Mouse (Mus musculus): Measurements from ENCODE around the gene Rhog.
A peak's percentile ranks its signal among the peaks of the same experiment; 100 is the strongest.

The Rhog gene

DNA sequence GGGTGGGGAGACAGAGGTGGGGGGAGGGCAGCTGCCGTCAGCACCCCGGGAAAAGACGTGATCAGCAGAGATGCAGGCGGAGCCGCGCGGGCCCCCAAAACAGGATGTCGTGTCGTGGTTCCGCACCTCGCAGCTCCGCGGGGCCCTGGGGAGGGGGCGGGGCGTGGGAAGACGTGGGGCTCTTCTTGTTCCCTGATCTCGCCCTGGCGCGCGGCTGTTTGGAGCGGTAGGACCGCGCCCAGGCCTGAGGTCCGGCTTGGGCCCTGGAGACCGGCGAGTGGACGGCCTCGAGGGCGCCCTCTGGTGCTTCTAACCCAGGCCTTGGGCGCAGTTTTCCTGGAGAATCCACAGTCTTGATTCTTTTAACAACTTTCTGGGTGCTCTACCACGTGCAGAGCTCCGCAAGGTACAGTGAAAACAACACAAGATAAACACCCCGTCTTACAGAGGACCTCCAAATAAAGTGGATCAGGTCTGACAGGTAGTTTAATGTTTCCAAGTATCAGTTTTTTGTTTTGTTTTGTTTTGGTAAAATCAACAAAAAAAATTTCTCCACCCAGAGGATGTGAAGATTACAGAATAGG lies 5.1 kb downstream of the Rhog start:
- DNase-seq (ENCODE audit: low spot score in 2 of 2) = peak; percentile 73 to 91

DNA sequence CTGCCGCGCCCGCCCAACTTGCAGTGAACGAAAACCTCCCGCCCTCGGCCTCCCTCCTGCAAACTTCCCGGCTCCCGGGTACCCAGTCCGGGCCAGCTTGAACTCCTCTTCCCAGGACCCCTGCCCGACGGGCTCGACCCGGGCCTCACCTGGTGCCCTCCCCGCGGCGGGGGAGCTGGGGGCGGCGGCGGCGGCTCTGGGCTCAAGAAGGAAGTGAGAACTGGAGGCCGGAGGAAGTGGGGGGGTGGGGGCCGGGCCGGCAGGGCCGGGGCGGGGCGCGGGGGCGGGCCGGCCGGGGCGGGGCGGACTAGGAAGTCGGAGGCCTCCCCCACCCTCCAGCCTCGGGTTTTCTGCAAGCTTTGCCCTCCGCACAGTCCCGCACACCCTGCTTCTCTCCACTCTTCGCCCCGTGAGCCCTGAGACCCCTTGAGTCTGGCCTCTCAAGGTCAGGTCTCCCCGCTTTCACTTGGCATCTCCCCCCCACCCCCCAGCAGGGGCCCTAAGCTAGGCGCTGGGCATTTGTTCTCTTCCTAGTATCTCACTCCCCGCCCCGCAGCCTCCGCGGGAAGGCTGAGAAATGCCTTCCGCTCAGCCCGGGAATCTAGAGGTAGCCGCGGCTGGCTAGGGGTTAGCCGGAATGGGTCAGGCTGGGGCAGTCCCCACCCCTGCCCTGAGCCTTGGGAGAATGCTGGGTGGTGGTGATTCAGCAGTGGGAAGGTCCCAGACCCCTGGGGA lies 5.8 kb downstream of the Rhog start:
- peak in 1 of 2 experiments; percentile 53 for DNase-seq (ENCODE audit: low spot score in 2 of 2)

DNA sequence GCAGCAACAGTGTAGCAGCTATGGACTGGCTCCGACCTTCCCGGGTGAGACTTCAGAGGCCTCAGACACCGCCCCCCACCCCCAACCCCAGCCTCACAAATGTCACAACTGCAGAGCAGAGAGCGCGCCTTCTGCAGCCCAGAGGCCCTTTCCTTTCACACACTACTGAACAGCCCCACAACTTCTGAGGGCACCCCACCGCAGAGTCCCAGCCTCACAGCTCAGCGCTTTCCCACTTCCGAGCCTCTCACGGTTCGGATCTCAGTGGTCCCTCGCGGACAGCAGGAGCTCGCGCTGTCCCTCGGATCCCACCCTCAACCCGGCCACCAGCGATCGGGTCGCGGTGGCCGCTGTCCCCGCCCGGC lies 6.3 kb downstream of the Rhog start:
- DNase-seq (ENCODE audit: low spot score in 2 of 2) = no peak

DNA sequence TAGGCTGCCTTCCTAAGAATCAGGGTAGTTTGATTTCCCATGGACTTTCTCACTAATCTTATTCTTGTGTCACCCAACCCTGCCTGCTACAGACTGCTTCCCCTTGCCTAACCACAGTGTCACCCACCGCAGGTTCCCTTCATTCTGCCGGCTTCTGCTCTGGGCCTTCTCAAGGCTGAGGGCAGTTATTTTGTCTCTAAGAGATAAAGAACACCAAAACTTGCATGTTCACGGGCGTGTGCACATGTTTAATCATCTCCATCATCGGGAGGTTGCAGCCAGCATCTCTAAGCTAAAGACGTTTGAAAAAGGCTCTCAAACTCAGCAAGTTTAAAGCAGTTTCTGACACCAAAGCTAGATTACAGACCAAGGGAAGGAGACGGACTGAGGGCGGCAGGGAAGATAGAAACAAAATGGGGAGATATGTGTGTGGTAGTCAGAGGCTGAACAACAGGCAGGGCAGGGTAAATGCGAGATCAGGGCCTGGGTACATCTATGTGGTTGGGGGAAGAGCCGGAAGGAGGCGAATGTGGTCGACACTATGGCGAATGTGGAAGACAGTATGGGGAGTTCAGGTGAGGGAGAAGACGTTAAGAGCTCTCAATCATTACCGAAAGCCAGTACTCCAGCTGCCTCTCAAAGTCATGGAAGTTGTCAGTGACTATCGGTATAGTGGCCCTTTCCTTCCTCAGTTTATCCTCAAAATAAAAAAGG lies 7.0 kb downstream of the Rhog start:
- DNase-seq (ENCODE audit: low spot score in 2 of 2) = no peak

DNA sequence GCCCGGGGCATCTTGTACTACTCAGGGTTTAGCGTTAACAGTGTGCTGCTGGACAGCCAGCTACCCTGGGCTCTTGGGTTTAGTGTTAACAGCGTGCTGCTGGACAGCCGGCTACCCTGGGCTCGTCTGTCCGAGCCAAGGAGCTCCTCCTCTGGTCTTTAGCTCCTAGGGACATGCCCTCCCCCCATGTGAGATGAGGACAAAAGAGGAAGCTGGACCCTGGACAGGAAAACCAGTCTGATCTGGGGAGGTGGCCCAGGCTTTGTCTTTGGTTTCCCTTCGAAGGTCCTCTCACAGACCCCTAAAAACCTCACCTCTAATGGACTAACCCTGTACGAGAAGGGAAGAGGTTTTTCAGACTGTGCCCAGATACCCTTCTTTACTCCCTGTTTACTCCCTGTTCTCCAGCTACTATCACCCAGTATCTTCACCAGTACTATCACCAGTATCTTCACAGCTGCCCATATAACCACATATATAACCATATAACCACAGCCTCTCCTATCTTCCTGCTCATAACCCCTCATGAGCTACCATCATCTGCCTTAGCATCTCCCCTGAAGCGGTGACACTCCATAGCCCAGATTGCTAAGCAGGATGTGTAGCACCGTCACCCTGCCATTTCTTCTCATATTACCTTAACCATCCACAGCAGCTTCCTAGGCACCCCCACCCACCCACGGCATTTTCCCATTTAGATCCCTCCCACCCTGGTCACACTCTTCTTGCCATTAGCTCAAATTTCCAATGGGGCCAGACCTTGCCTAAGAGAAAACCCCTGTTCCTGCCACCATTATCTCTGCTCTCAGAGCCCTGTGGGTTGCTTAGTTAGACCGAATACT lies 8.7 kb downstream of the Rhog start:
- DNase-seq (ENCODE audit: low spot score in 2 of 2) = no peak

DNA sequence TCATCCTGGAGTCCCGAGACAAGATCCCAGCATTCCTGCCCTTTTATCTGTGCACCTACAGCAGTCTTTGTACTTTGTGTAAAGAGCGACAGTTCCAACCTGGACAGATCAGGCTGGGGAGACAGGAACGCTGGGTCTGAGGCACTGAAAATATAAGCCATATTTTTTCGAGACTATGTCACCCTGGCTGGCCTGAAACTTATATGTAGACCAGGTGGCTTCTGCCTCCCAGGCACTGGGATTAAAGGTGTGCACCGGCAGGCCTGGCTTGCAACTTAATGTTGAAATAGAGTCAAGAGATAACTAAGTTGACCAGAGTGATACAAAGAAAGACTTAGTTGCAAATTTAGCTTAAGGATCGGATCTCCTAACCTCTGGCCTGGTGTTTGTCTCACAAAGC lies 9.6 kb downstream of the Rhog start:
- DNase-seq (ENCODE audit: low spot score in 2 of 2) = no peak

DNA sequence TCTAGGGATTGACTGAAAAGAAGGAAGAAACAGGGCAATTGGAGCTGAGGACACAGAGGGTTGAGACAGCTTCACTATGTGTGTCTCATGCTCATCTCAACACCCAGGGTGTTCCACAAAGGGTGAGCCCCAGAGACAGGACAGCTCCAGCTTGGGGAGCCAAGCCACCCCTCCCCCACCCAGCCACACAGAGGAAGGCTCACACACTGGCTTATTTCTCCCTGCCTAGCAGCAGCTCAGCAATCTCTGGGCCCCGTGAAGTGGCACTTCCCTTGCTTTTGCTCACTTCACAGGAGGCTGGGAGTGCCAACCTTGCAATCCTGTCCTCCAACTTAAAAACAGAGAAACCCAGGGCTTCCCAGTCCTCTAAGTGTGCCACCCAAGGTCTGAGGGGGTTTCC lies 10.1 kb downstream of the Rhog start:
- no peak for DNase-seq (ENCODE audit: low spot score in 2 of 2)

DNA sequence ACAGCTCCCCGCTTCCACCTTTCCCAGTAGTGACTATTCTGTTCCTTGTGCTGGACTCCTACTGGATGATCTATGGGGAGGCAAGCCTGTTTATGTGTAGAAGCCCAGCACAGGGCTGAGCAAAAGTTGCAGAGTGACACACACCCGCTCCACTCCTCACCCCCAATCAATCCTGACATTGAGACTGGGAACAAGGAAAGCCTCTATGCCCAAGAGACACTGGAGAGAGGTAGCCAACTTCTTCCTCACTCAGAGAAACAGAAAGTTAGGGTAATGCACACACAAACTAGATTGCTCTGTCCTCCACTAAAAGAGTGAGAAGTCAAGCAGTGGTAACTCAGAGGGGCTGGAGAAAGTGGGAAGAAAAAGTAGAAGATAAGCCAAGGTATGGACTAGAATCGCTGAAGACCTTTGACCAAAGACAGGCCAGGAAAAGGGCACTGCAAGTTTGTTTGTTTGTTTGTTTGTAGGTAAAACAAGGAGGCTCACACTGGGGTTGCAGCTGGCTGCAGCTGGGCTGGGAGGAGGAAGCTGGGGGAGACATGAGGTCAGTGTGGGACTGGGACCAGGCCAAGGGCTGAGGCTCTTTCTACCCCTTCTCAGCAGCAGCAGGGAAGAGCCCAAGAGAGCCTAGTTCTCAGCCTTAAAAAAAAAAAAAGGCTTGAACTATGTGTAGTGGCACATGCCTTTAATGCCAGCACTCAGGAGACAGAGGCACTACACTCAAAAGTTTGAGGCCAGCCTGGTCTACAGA lies 10.9 kb downstream of the Rhog start:
- peak in 1 of 2 experiments; percentile 41 for DNase-seq (ENCODE audit: low spot score in 2 of 2)

DNA sequence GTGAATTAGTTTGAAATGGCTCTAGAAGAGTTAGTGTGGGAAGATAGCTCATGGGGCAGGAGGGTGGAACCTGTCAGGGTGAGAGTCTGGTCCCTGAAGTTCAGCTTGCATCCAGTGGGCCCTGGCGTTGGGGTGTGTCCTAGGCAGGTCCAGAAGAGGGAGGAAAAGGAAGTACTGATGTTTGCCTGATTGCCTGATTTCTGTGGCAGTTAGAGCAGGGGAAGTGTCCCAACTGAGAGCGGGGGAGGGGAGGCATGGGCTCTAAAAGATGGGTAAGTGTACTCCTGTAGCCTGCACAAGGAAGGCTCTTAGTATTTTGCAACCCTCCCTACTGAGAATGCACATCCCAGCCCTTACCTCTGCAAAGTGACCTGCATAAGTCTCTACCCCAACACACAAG lies 12.0 kb downstream of the Rhog start:
- DNase-seq (ENCODE audit: low spot score in 2 of 2) = no peak

DNA sequence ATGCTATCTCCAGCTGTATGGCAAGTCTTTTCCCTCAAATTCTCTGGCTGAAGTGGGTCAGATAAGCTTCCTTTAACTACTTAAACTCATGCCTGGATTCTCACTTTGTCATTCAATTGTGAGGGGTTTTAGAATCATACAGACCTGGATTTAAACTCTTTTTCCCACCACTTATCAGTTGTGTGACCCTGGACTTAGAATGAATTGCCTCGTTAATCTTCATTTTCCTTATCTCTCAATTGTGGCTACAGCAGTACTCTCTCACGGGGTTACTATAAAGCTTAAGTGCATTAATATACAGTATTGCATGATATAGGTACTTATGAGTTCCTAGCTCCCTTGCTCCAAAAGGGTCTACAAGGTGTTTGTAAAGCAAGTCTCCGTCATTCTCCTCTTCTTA lies 12.9 kb downstream of the Rhog start:
- DNase-seq (ENCODE audit: low spot score in 2 of 2) = no peak

DNA sequence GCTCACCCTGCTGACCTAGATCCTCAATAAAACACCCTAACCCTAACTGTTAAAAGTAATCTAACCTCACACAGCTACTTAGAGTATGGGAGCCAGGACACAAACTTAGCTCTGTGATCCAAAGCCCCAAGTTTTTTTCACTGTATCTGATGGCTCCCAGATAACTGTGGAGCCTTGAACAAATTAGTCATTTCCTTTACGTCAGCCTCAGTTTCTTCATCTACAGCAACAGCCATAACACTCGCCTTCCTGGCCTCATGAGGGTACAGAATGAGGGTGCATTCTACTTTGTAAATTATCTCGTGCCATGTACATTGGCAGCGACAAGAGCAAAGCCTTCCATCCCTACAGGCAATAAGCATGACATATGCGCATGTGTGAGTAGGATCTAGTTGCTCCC lies 13.5 kb downstream of the Rhog start:
- no peak for DNase-seq (ENCODE audit: low spot score in 2 of 2)

DNA sequence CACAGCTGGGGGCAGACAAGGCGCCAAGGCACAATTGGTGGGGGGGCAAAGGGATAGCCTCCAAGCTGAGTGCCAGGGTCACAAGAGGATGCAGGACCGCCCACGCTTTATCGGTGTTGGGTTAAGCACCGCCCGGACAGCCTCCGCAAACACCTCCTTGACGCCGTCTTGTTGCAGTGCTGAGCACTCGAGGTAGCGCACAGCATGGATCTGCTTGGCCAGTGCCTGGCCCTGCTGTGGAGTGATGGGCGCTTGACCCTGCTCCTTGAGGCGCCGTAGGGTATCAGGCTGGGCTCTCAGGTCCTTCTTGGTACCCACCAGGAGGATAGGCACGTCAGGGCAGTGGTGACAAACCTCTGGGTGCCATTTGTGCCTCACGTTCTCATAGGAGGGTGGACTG lies 16.3 kb downstream of the Rhog start:
- no peak for DNase-seq (ENCODE audit: low spot score in 2 of 2)

DNA sequence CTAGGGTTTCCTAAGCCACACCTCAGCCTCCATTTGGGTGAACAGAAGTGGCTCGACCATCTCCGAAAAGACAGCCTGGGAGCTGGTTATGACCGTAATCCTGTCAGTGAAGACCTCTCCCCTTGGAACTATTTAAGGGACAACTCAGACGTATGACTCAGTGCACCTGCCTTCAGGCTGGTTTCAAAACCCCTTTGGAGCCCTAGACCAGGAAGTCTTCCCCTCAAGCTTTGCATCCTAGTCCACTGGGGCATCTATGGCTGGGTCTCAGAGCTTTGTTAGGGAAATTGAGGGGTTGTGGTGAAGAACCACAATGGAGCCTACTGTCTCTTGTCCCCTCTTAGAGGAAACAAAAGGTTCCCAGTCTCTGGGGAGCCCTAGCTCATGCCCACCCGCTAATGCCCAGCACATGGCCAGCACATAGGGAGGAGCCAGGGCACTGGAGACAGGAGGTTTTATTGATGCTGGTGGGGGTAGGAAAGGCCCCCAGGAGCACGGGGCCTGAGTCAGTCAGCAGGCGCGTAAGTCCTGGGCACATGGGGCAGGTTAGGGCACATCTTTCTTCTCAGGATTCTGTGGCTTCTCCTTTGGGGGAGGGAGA lies 17.1 kb downstream of the Rhog start:
- peak in 1 of 2 experiments; percentile 53 for DNase-seq (ENCODE audit: low spot score in 2 of 2)

DNA sequence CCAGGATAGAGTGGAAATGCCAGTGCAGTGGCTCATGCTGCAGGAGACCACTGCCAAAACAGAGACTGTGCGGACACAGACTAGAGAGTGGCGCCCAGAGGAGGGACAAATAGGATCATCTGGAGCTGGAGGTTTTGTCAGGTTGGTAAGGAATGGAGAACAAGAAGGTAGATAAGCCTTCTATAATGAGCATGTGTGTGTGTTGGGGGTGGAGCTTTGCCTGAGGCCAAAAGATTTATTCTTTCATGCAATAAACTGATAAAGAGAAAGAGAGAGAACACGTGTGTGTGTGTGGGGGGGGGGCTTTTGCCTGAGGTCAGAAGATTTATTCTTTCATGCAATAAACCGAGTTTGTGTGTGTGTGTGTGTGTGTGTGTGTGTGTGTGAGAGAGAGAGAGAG lies 22.8 kb downstream of the Rhog start:
- DNase-seq (ENCODE audit: low spot score in 2 of 2) = no peak

DNA sequence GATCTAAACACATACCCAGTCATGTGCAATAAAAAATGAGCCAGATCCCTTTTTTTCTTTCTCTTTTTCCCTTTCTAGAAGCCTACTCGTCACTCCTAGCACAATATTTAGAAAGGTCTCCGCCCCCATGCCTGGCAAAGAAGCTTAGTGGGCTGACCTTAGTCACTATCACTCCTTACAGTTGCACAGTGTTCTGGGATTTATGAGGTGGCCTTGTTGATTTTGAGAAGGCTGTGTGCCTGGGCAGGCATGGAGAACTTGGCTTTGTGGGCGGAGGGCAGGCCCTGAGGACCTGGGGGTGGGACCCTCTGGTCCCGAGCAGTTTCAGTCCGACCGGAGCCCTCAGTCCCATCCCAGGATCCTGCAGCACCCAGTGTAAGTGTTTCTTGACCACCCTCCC lies 26.0 kb downstream of the Rhog start:
- no peak for DNase-seq (ENCODE audit: low spot score in 2 of 2)

DNA sequence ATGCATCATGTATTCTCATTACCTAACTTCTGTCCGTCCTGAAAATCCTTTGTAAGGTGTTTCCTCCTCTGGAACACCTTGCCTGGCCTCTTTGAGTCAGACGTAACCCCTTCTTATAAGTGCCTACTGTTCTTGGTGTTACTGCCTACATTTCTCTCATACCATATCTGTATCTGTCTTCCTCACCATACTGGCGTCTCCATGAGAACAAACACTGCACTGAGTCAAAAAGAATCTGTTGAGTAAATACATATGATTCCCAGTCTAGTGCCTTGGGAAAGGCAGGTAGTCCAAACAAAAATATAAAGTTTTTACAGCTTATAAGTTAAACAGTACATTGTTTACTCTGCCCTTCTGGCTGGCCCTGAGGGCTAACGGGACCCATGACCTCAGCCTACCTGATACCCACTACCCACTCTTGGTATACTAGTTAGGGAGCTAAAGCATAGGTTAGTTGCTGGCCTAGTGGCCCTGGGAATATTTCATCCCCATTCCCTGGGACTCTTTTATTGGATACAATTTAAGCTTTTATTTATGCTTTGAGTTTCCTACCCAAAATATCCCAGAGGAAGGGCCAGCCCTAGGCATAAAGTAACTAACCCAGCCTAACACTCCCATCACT lies 27.7 kb downstream of the Rhog start:
- DNase-seq (ENCODE audit: low spot score in 2 of 2) = no peak

DNA sequence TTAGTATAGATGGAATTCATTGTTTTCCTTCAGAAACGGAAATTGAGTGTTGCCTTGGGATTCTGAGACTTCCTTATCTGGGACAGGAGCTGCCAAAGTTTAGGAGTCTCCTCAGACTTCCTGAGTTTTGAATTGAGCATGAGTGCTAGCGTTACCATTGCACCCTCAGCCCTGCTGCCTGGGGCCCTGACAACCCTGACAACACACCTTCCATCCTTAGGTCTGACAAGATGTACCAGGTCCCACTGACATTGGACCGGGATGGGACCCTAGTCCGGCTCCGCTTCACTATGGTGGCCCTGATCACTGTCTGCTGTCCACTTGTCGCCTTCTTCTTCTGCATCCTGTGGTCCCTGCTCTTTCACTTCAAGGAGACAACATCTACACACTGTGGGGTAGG lies 29.8 kb downstream of the Rhog start:
- no peak for DNase-seq (ENCODE audit: low spot score in 2 of 2)

DNA sequence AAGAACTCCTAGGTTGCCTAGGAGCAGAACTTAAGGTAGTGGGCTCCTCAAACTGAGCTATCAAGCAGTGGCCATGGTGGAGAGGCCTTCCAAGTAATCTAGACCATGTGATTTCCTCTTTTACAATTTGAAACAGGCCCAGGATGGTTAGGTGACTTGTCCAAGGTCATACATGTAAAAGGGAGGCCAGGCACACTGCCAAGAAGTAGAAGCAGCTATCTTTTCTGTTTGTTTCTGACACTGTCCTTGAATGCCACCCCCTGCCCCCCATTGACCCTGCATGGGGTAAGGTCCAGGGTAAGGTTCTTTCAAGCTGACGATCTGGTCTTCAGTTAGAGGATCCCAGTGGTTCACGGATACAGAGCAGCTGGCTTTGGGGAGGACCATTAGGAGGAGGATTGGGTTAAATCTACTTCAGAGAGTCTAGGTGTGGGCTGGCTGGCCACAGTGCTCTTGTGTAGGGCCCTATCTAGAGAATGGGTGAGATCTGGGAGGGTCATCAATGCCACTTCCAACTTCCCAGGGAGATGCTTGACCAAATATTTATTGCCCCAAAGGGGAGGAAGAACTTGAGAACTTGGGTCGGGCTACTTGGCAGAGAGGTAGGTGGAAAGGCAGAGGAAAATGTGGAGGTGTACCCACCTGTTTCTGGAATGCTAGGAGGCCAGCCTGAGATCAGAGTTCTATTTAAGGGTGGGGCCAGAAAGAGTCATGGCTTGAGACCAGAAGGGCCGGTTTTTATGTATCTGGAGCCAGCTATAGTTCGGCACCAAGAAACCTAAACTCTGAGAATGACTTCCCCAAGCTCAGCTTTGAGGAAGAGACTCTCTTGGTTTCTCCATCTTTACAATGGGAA lies 31.7 kb downstream of the Rhog start:
- no peak for DNase-seq (ENCODE audit: low spot score in 2 of 2)

DNA sequence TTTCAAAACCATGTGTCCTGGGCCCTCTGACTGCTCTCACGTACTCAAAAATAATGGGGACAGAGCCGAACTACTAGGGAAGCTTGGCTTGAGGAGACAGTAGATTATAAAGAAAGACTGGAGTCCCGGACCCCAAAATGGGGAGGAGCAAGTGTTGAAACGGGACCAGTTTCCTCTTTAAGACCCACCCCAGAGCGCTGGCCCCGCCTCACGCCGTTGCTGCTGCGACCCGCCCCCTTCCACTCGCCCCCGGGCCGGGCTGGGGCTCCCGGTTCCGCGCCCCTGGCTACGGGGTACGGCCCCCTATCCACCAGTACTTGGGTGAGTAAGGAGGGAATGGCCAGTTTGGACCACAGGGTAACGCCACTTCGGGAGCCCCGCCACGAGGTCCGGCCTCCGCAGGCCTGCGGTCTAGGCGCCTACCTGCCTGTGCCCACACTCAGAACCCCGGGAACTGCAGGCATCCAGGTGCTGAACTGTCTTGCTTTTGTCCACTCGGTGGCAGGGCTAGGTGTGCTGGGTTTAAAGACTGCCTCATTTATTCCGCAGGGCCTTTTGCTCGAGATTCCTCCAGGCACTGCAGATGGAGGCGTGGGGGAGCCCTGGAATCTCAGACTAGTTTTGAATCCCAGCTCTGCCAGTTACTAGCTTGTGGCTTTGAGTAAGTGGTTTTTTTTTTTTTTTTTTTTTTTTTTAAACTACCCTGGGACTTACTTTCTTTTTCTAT lies 32.9 kb downstream of the Rhog start:
- no peak for DNase-seq (ENCODE audit: low spot score in 2 of 2)

Measured in left cerebral cortex, adult 9 months (tissue).